Mouse (Mus musculus): ENCODE data around the gene Mab21l3.
A peak's percentile ranks its signal among the peaks of the same experiment; 100 is the strongest.

Mab21l3 gene

GRCm38 (mm10) chr3:101848816-101849215 lies at the start of gene Mab21l3:
Gene Mab21l3 (minus strand): TSS chr3:101848959.
- no peak for DNase-seq (ENCODE audit: low read depth, low spot score)

- DNase-seq (ENCODE audit: low read depth, low spot score): no peak
Measured at GRCm38 (mm10) chr3:101897377-101897974, 48.7 kb upstream of the Mab21l3 start.

- DNase-seq (ENCODE audit: low read depth, low spot score): no peak
Measured at GRCm38 (mm10) chr3:101896893-101897292, 48.1 kb upstream of the Mab21l3 start.

- DNase-seq (ENCODE audit: low read depth, low spot score): no peak
Measured at GRCm38 (mm10) chr3:101895376-101895910, 46.7 kb upstream of the Mab21l3 start.

GRCm38 (mm10) chr3:101885591-101885990 lies 36.8 kb upstream of the Mab21l3 start:
- no peak for DNase-seq (ENCODE audit: low read depth, low spot score)

GRCm38 (mm10) chr3:101885041-101885440 lies 36.3 kb upstream of the Mab21l3 start:
- DNase-seq (ENCODE audit: low read depth, low spot score): no peak

- no peak for DNase-seq (ENCODE audit: low read depth, low spot score)
Measured at GRCm38 (mm10) chr3:101883902-101884301, 35.1 kb upstream of the Mab21l3 start.

- peak; percentile 13 for DNase-seq (ENCODE audit: low read depth, low spot score)
Measured at GRCm38 (mm10) chr3:101881721-101882120, 33.0 kb upstream of the Mab21l3 start.

GRCm38 (mm10) chr3:101880818-101881217 lies 32.1 kb upstream of the Mab21l3 start:
- no peak for DNase-seq (ENCODE audit: low read depth, low spot score)

GRCm38 (mm10) chr3:101878136-101878535 lies 29.4 kb upstream of the Mab21l3 start:
- DNase-seq (ENCODE audit: low read depth, low spot score): no peak

- no peak for DNase-seq (ENCODE audit: low read depth, low spot score)
Measured at GRCm38 (mm10) chr3:101876459-101877285, 27.9 kb upstream of the Mab21l3 start.

GRCm38 (mm10) chr3:101875258-101875920 lies 26.6 kb upstream of the Mab21l3 start:
- no peak for DNase-seq (ENCODE audit: low read depth, low spot score)

GRCm38 (mm10) chr3:101873061-101873675 lies 24.4 kb upstream of the Mab21l3 start:
- no peak for DNase-seq (ENCODE audit: low read depth, low spot score)

GRCm38 (mm10) chr3:101871951-101872350 lies 23.2 kb upstream of the Mab21l3 start:
- DNase-seq (ENCODE audit: low read depth, low spot score): no peak

GRCm38 (mm10) chr3:101867001-101867421 lies 18.3 kb upstream of the Mab21l3 start:
- no peak for DNase-seq (ENCODE audit: low read depth, low spot score)

GRCm38 (mm10) chr3:101861856-101862255 lies 13.1 kb upstream of the Mab21l3 start:
- no peak for DNase-seq (ENCODE audit: low read depth, low spot score)

- DNase-seq (ENCODE audit: low read depth, low spot score): no peak
Measured at GRCm38 (mm10) chr3:101860151-101860550, 11.4 kb upstream of the Mab21l3 start.

- no peak for DNase-seq (ENCODE audit: low read depth, low spot score)
Measured at GRCm38 (mm10) chr3:101859740-101860139, 11.0 kb upstream of the Mab21l3 start.

- DNase-seq (ENCODE audit: low read depth, low spot score): no peak
Measured at GRCm38 (mm10) chr3:101854075-101854474, 5.3 kb upstream of the Mab21l3 start.

GRCm38 (mm10) chr3:101851363-101851762 lies 2.6 kb upstream of the Mab21l3 start:
- DNase-seq (ENCODE audit: low read depth, low spot score): no peak

- DNase-seq (ENCODE audit: low read depth, low spot score): no peak
Measured at GRCm38 (mm10) chr3:101846096-101846495, 2.7 kb downstream of the Mab21l3 start.

Measured in retina, adult 2 months (tissue).